Mouse (Mus musculus): ENCODE results near the gene Ldhd. TPM values are rescaled to one million over a fixed set of nuclear protein-coding genes. Genes with fewer than 3 reads are reported as not detected.

Gene Ldhd
- polyA plus RNA-seq, 1 experiment from 2014 or later, result 5.6 TPM

- H3K4me2 ChIP-seq (replicated peaks; ENCODE audit: low read depth), result no peak overlapping the region
- 42% methylated on average over 3 of the region's 3 CpGs for WGBS
- ATAC-seq (ENCODE audit: low FRiP score, low TSS enrichment), result no peak
- no peak overlapping the region for H3K4me3 ChIP-seq (ENCODE audit: low read depth, low read length)
- H3K27me3 ChIP-seq (ENCODE audit: control insufficient read depth, insufficient read depth, low read length), result no peaks in the 10 kb centered on the region
- no peak for TF ChIP-seq CTCF (IDR thresholded peaks at IDR 0.05; ENCODE audit: low read depth)
- TF ChIP-seq EP300 (optimal IDR thresholded peaks at IDR 0.05), result no peak
- H3K9ac ChIP-seq (ENCODE audit: low read length), result no peak overlapping the region
- no peak for DNase-seq (ENCODE audit: low spot score)
- H3K9me3 ChIP-seq (ENCODE audit: control insufficient read depth, low read length), result no peaks in the 10 kb centered on the region
- no peaks in the 10 kb centered on the region for H3K4me1 ChIP-seq (replicated peaks; ENCODE audit: control insufficient read depth, insufficient read depth)
- H3K36me3 ChIP-seq (ENCODE audit: control insufficient read depth, insufficient read depth, low read length), result no peaks in the 10 kb centered on the region
- H3K27ac ChIP-seq (replicated peaks), result no peak overlapping the region
Observed at GRCm38 (mm10) chr8:111590214-111590613, 40.0 kb downstream of the Ldhd start.

- Histone ChIP-seq H3K4me3 (ENCODE audit: low read depth, low read length) (no peak overlapping the region), H3K4me1 (replicated peaks; ENCODE audit: control insufficient read depth, insufficient read depth) (no peaks in the 10 kb centered on the region), H3K9me3 (ENCODE audit: control insufficient read depth, low read length) (no peaks in the 10 kb centered on the region), H3K27me3 (ENCODE audit: control insufficient read depth, insufficient read depth, low read length) (no peaks in the 10 kb centered on the region), H3K4me2 (replicated peaks; ENCODE audit: low read depth) (no peak overlapping the region), H3K9ac (ENCODE audit: low read length) (no peak overlapping the region), H3K36me3 (ENCODE audit: control insufficient read depth, insufficient read depth, low read length) (no peaks in the 10 kb centered on the region), H3K27ac (replicated peaks) (no peak overlapping the region)
- ATAC-seq (ENCODE audit: low FRiP score, low TSS enrichment) (no peak), DNase-seq (ENCODE audit: low spot score) (no peak)
- TF ChIP-seq EP300 (optimal IDR thresholded peaks at IDR 0.05) (no peak), CTCF (IDR thresholded peaks at IDR 0.05; ENCODE audit: low read depth) (no peak)
- 89% methylated on average over 2 of the region's 2 CpGs for WGBS
Observed at GRCm38 (mm10) chr8:111588336-111588735, 41.8 kb downstream of the Ldhd start.

GRCm38 (mm10) chr8:111587545-111588094, 42.6 kb downstream of the Ldhd start:
- DNase-seq (ENCODE audit: low spot score) (no peak), ATAC-seq (ENCODE audit: low FRiP score, low TSS enrichment) (no peak)
- Histone ChIP-seq H3K9ac (ENCODE audit: low read length) (no peak overlapping the region), H3K9me3 (ENCODE audit: control insufficient read depth, low read length) (no peaks in the 10 kb centered on the region), H3K4me3 (ENCODE audit: low read depth, low read length) (no peak overlapping the region), H3K36me3 (ENCODE audit: control insufficient read depth, insufficient read depth, low read length) (no peaks in the 10 kb centered on the region), H3K27ac (replicated peaks) (no peak overlapping the region), H3K4me2 (replicated peaks; ENCODE audit: low read depth) (no peak overlapping the region), H3K27me3 (ENCODE audit: control insufficient read depth, insufficient read depth, low read length) (no peaks in the 10 kb centered on the region), H3K4me1 (replicated peaks; ENCODE audit: control insufficient read depth, insufficient read depth) (no peaks in the 10 kb centered on the region)
- 86% methylated on average over 1 of the region's 1 CpGs for WGBS
- TF ChIP-seq CTCF (IDR thresholded peaks at IDR 0.05; ENCODE audit: low read depth), result no peak
- no peak for TF ChIP-seq EP300 (optimal IDR thresholded peaks at IDR 0.05)

GRCm38 (mm10) chr8:111584946-111585345, 45.2 kb downstream of the Ldhd start:
- Histone ChIP-seq H3K4me2 (replicated peaks; ENCODE audit: low read depth) (no peak overlapping the region), H3K4me1 (replicated peaks; ENCODE audit: control insufficient read depth, insufficient read depth) (no peaks in the 10 kb centered on the region), H3K27ac (replicated peaks) (no peak overlapping the region), H3K4me3 (ENCODE audit: low read depth, low read length) (no peak overlapping the region), H3K36me3 (ENCODE audit: control insufficient read depth, insufficient read depth, low read length) (no peaks in the 10 kb centered on the region), H3K27me3 (ENCODE audit: control insufficient read depth, insufficient read depth, low read length) (no peaks in the 10 kb centered on the region), H3K9me3 (ENCODE audit: control insufficient read depth, low read length) (no peaks in the 10 kb centered on the region), H3K9ac (ENCODE audit: low read length) (no peak overlapping the region)
- no peak for TF ChIP-seq EP300 (optimal IDR thresholded peaks at IDR 0.05)
- no peak for TF ChIP-seq CTCF (IDR thresholded peaks at IDR 0.05; ENCODE audit: low read depth)
- DNase-seq (ENCODE audit: low spot score) (no peak), ATAC-seq (ENCODE audit: low FRiP score, low TSS enrichment) (no peak)
- 76% methylated on average over 3 of the region's 3 CpGs for WGBS

GRCm38 (mm10) chr8:111582386-111582785, 47.8 kb downstream of the Ldhd start:
- 0 out of 2 replicates have a peak overlapping the region, but pooled peaks have one; percentile 35 for H3K27ac ChIP-seq (replicated peaks)
- no peaks in the 10 kb centered on the region for H3K4me1 ChIP-seq (replicated peaks; ENCODE audit: control insufficient read depth, insufficient read depth)
- ATAC-seq (ENCODE audit: low FRiP score, low TSS enrichment) (no peak), DNase-seq (ENCODE audit: low spot score) (no peak)
- H3K36me3 ChIP-seq (ENCODE audit: control insufficient read depth, insufficient read depth, low read length), result no peaks in the 10 kb centered on the region
- H3K9ac ChIP-seq (ENCODE audit: low read length), result no peak overlapping the region
- no peak overlapping the region for H3K4me3 ChIP-seq (ENCODE audit: low read depth, low read length)
- H3K4me2 ChIP-seq (replicated peaks; ENCODE audit: low read depth), result no peak overlapping the region
- no peaks in the 10 kb centered on the region for H3K27me3 ChIP-seq (ENCODE audit: control insufficient read depth, insufficient read depth, low read length)
- TF ChIP-seq CTCF (IDR thresholded peaks at IDR 0.05; ENCODE audit: low read depth) (no peak), EP300 (optimal IDR thresholded peaks at IDR 0.05) (no peak)
- WGBS, result 26% methylated on average over 3 of the region's 3 CpGs
- no peaks in the 10 kb centered on the region for H3K9me3 ChIP-seq (ENCODE audit: control insufficient read depth, low read length)

DNA sequence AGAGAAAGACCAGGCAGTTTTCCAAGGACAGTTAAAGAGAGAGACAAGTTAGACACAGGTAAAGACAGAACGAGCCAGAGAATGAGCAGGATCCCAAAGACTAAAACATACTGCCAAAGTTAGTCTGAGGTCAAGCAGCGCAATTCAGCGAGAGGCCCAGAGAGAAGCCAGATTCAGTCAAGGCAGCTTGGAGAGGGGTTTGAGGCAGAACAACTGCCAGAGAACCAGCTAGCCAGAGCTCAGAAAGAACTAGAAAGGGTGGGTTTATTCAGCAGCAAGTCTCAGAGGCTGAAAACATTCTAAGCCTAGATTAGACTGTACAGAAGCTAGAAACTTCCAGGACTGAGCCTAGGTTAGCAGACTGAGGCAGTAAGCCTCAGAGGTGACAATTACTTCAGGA, 49.9 kb downstream of the Ldhd start:
- no peaks in the 10 kb centered on the region for H3K4me1 ChIP-seq (replicated peaks; ENCODE audit: control insufficient read depth, insufficient read depth)
- TF ChIP-seq EP300 (optimal IDR thresholded peaks at IDR 0.05) (no peak), CTCF (IDR thresholded peaks at IDR 0.05; ENCODE audit: low read depth) (no peak)
- no peak overlapping the region for H3K9ac ChIP-seq (ENCODE audit: low read length)
- no peaks in the 10 kb centered on the region for H3K36me3 ChIP-seq (ENCODE audit: control insufficient read depth, insufficient read depth, low read length)
- no peak for ATAC-seq (ENCODE audit: low FRiP score, low TSS enrichment)
- no peak for DNase-seq (ENCODE audit: low spot score)
- no peaks in the 10 kb centered on the region for H3K9me3 ChIP-seq (ENCODE audit: control insufficient read depth, low read length)
- WGBS, result 58% methylated on average over 3 of the region's 3 CpGs
- no peak overlapping the region for H3K4me2 ChIP-seq (replicated peaks; ENCODE audit: low read depth)
- H3K27me3 ChIP-seq (ENCODE audit: control insufficient read depth, insufficient read depth, low read length), result no peaks in the 10 kb centered on the region
- no peak overlapping the region for H3K27ac ChIP-seq (replicated peaks)
- H3K4me3 ChIP-seq (ENCODE audit: low read depth, low read length), result no peak overlapping the region
